Mouse (Mus musculus) embryonic fibroblast, embryonic 13.5 days (primary cell): ENCODE results near the gene Rsad1.

Experiments
- CTCF ChIP-seq: IDR thresholded peaks from 2 replicates; pipeline ENCODE4 v1.5.1; 2011; ENCODE audit warnings: mild to moderate bottlenecking, control low read depth, low read length, moderate library complexity, borderline replicate concordance; ENCODE audit not compliant: insufficient read depth
- POLR2A ChIP-seq: IDR thresholded peaks from 2 replicates; pipeline ENCODE4 v1.6.1; 2011; ENCODE audit warnings: low read depth, mild to moderate bottlenecking, control low read depth, low read length, moderate library complexity

DNA sequence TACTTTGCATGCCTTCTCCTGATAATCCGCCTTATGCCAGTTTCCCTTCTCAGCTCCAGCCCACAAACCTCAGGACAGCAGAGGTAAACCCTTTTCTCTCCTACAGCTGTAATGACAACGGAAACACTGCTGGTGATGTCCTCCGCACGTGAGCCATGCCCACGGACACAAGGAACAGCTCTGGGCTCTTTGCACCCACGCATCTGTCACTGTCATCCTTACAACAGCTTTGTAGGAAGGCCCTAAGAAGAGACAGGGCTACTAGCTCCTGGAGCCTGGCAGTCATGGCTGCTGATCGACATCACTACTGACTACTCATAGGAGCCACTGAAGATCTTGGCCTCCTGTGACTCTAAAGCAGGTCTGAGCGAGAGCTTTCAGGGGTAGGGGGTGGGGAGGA lies 15.9 kb downstream of the Rsad1 start:
- TF ChIP-seq CTCF (no peak), POLR2A (no peak)
